Mouse (Mus musculus): Measurements from ENCODE around the gene Plekhm2.

DNA sequence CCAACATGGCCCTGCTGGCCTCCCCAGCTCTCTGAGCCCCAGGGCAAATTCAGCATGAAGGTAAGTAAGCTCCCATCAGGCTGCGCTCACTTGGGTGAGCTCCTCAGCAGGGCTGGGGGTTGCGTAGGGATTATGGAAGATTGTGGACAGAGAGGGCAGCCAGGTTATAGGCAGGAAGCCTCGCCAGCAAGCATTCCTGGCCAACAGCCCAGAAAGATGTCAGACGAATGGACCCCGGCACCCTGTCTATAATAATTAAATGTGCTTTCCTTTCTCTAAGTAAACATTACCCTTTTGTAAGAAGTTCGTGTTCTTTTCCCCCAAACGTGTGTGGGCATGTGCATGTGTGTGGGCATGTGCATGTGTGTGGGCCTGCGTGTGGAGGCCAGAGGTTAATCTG lies 60.2 kb downstream of the Plekhm2 start:
- TF ChIP-seq CTCF (IDR thresholded peaks at IDR 0.05; ENCODE audit: low read depth) (no peak), EP300 (optimal IDR thresholded peaks at IDR 0.05) (no peak)

All from stomach, postnatal 0 days (tissue).